Mouse (Mus musculus): ENCODE data around the gene Gm17079. TPM values are rescaled to one million over a fixed set of nuclear protein-coding genes. Genes with fewer than 3 reads are reported as not detected.

Gm17079 gene
- polyA plus RNA-seq, 1 experiment from 2014 or later = not detected

Other genes with a start within 250 kb of the Gm17079 start
- gene Vmn2r89, start 243.6 kb downstream of the Gm17079 start, polyA plus RNA-seq (2014; fragmentation: Nextera tagmentation; extraction: Ambion mirVana) = not detected in 2 replicates
- not detected in 2 replicates for gene Gm5622, start 142.7 kb downstream of the Gm17079 start, polyA plus RNA-seq (2014; fragmentation: Nextera tagmentation; extraction: Ambion mirVana)
- gene Gm17175, start 121.4 kb downstream of the Gm17079 start, polyA plus RNA-seq (2014; fragmentation: Nextera tagmentation; extraction: Ambion mirVana) = not detected in 2 replicates
- gene Gm17174, start 103.3 kb downstream of the Gm17079 start, polyA plus RNA-seq (2014; fragmentation: Nextera tagmentation; extraction: Ambion mirVana) = not detected in 2 replicates
- not detected in 2 replicates for gene Gm17078, start 84.2 kb downstream of the Gm17079 start, polyA plus RNA-seq (2014; fragmentation: Nextera tagmentation; extraction: Ambion mirVana)
- gene Gm4181, start 59.8 kb downstream of the Gm17079 start, polyA plus RNA-seq (2014; fragmentation: Nextera tagmentation; extraction: Ambion mirVana) = not detected in 2 replicates
- not detected in 2 replicates for gene Gm5800, start 21.7 kb upstream of the Gm17079 start, polyA plus RNA-seq (2014; fragmentation: Nextera tagmentation; extraction: Ambion mirVana)
- gene Ang4, start 78.1 kb upstream of the Gm17079 start, polyA plus RNA-seq (2014; fragmentation: Nextera tagmentation; extraction: Ambion mirVana) = 1.8 and 1.9 TPM in 2 replicates
- gene AY358078, start 104.6 kb upstream of the Gm17079 start, polyA plus RNA-seq (2014; fragmentation: Nextera tagmentation; extraction: Ambion mirVana) = not detected in 2 replicates
- not detected in 2 replicates for gene Ear6, start 158.2 kb upstream of the Gm17079 start, polyA plus RNA-seq (2014; fragmentation: Nextera tagmentation; extraction: Ambion mirVana)
- 54.9 and 67.0 TPM in 2 replicates for gene Mettl17, start 189.4 kb upstream of the Gm17079 start, polyA plus RNA-seq (2014; fragmentation: Nextera tagmentation; extraction: Ambion mirVana)
- gene Slc39a2, start 197.4 kb upstream of the Gm17079 start, polyA plus RNA-seq (2014; fragmentation: Nextera tagmentation; extraction: Ambion mirVana) = 0.71 and 0.99 TPM in 2 replicates
- gene Ndrg2, start 218.7 kb upstream of the Gm17079 start, polyA plus RNA-seq (2014; fragmentation: Nextera tagmentation; extraction: Ambion mirVana) = 36.4 and 39.2 TPM in 2 replicates
- gene Tppp2, start 223.0 kb upstream of the Gm17079 start, polyA plus RNA-seq (2014; fragmentation: Nextera tagmentation; extraction: Ambion mirVana) = 0.31 TPM in 1 of 2 replicates, not detected in the other
- not detected in 2 replicates for gene Rnase13, start 227.3 kb upstream of the Gm17079 start, polyA plus RNA-seq (2014; fragmentation: Nextera tagmentation; extraction: Ambion mirVana)

Data from intestine, embryonic 14.5 days (tissue).